Mouse (Mus musculus) myocyte (in vitro differentiated cells): Measurements from ENCODE around the gene Itih5. TPM values are rescaled to one million over a fixed set of nuclear protein-coding genes. Genes with fewer than 3 reads are reported as not detected.

Source experiments
- H3K27me3 ChIP-seq: one replicate; pipeline ENCODE4 v1.6.1; 2011; ENCODE audit not compliant: control insufficient read depth, insufficient read depth, insufficient read length
- H3K36me3 ChIP-seq: one replicate; pipeline ENCODE4 v1.6.1; 2011; ENCODE audit not compliant: control insufficient read depth, insufficient read depth
- H3K4me2 ChIP-seq: one replicate; pipeline ENCODE4 v1.6.1; 2011; ENCODE audit warnings: low read depth, control low read depth
- H3K4me3 ChIP-seq: one replicate; pipeline ENCODE4 v1.5.1; 2011; ENCODE audit warnings: mild to moderate bottlenecking, control low read depth, moderate library complexity
- H3K79me2 ChIP-seq: one replicate; pipeline ENCODE4 v1.6.1; 2011; ENCODE audit not compliant: control insufficient read depth, insufficient read depth
- H3ac ChIP-seq: one replicate; pipeline ENCODE4 v1.6.1; 2011; ENCODE audit not compliant: control insufficient read depth, insufficient read length
- CEBPB ChIP-seq: IDR thresholded peaks from 2 replicates; pipeline ENCODE4 v1.6.1; 2011; ENCODE audit warnings: mild to moderate bottlenecking, moderate library complexity; ENCODE audit not compliant: poor library complexity, insufficient read depth, severe bottlenecking
- E2F4 ChIP-seq: IDR thresholded peaks from one replicate; pipeline ENCODE4 v1.6.1; 2011; ENCODE audit warnings: mild to moderate bottlenecking, control low read depth, moderate library complexity; ENCODE audit not compliant: insufficient read depth
- MAX ChIP-seq: IDR thresholded peaks from one replicate; pipeline ENCODE4 v1.6.1; 2011; ENCODE audit warnings: low read depth, mild to moderate bottlenecking, control low read depth
- MYOD1 ChIP-seq, 3 experiments: IDR thresholded peaks; one replicate each; pipeline ENCODE4 v1.6.1; 2011; ENCODE audit warnings: control low read depth in 2 of 3, low read depth in 2 of 3, mild to moderate bottlenecking in 2 of 3, moderate library complexity in 1 of 3; ENCODE audit not compliant: insufficient read length in 2 of 3, control insufficient read depth in 1 of 3
- MYOG ChIP-seq, 3 experiments: IDR thresholded peaks; one replicate each; pipeline ENCODE4 v1.6.1; 2011; ENCODE audit warnings: control low read depth in 2 of 3, low read depth in 2 of 3, mild to moderate bottlenecking in 2 of 3; ENCODE audit not compliant: insufficient read length in 2 of 3, control insufficient read depth in 1 of 3, insufficient read depth in 1 of 3
- POLR2A ChIP-seq: IDR thresholded peaks from one replicate; pipeline ENCODE4 v1.6.1; 2011; ENCODE audit warnings: low read depth, mild to moderate bottlenecking, control low read depth, moderate library complexity; ENCODE audit not compliant: insufficient read length
- POLR2AphosphoS2 ChIP-seq: IDR thresholded peaks from one replicate; pipeline ENCODE4 v1.6.1; 2011; ENCODE audit warnings: low read depth, control low read depth; ENCODE audit not compliant: insufficient read length
- REST ChIP-seq: IDR thresholded peaks from one replicate; pipeline ENCODE4 v1.6.1; 2011; ENCODE audit warnings: mild to moderate bottlenecking, control low read depth, moderate library complexity; ENCODE audit not compliant: insufficient read depth, insufficient read length
- SRF ChIP-seq: IDR thresholded peaks from one replicate; pipeline ENCODE4 v1.6.1; 2011; ENCODE audit warnings: low read depth; ENCODE audit not compliant: control insufficient read depth, insufficient read length
- TCF12 ChIP-seq: IDR thresholded peaks from one replicate; pipeline ENCODE4 v1.6.1; 2011; ENCODE audit warnings: mild to moderate bottlenecking, control low read depth; ENCODE audit not compliant: poor library complexity, insufficient read depth, severe bottlenecking
- TCF3 ChIP-seq: IDR thresholded peaks from one replicate; pipeline ENCODE4 v1.6.1; 2011; ENCODE audit warnings: low read depth, control low read depth; ENCODE audit not compliant: insufficient read length
- USF1 ChIP-seq: IDR thresholded peaks from one replicate; pipeline ENCODE4 v1.6.1; 2011; ENCODE audit warnings: low read depth, mild to moderate bottlenecking, control low read depth, moderate library complexity
- polyA plus RNA-seq: library from polyadenylated mRNA; unstranded; fragments of >200 nt; fragmentation: generic; extraction: Trizol; gene quantifications from one replicate; pipeline ENCODE4 v1.2.1, GENCODE M21; 2012; ENCODE audit warnings: missing spikeins

Gene Itih5
- polyA plus RNA-seq, 1 experiment, result not detected

DNA sequence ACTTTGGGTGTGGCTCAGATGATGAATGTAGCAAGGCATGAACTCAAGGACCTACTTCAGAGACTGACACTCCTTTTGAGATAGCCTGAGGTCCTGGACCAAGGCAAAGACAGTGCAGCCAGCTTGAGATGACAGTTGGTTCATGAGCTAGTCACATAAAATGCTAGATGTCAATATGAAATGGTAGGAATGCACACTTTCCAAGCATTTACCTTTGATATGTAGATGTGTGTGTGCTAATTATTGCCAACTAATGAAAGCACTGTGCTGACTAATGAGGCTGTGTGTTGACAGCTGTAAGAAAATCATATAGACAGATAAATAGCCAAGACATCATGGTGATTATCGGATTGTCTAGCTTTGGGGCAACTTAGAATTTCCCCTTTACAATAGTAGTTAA, 21.2 kb upstream of the Itih5 start:
- TF ChIP-seq POLR2A (no peak), USF1 (no peak), POLR2AphosphoS2 (no peak), TCF12 (no peak), SRF (no peak), MAX (no peak), REST (no peak), MYOG (IDR thresholded peaks at IDR 0.05; ENCODE audit: control insufficient read depth in 1 of 3, insufficient read depth in 1 of 3, insufficient read length in 2 of 3, low read depth in 2 of 3) (no peak), MYOD1 (IDR thresholded peaks at IDR 0.05; ENCODE audit: control insufficient read depth in 1 of 3, insufficient read length in 2 of 3, low read depth in 2 of 3) (no peak), TCF3 (no peak)
- H3K79me2 ChIP-seq, result no peaks in the 10 kb centered on the region
- no peaks in the 10 kb centered on the region for H3K27me3 ChIP-seq
- no peaks in the 10 kb centered on the region for H3K36me3 ChIP-seq
- no peak overlapping the region for H3ac ChIP-seq
- no peak overlapping the region for H3K4me3 ChIP-seq
- H3K4me2 ChIP-seq, result no peak overlapping the region

- TF ChIP-seq POLR2AphosphoS2 (no peak), TCF3 (no peak), MYOD1 (IDR thresholded peaks at IDR 0.05; ENCODE audit: control insufficient read depth in 1 of 3, insufficient read length in 2 of 3, low read depth in 2 of 3) (no peak), REST (no peak), E2F4 (no peak), POLR2A (no peak), MYOG (IDR thresholded peaks at IDR 0.05; ENCODE audit: control insufficient read depth in 1 of 3, insufficient read depth in 1 of 3, insufficient read length in 2 of 3, low read depth in 2 of 3) (no peak), CEBPB (no peak), USF1 (no peak), TCF12 (no peak), MAX (no peak), SRF (no peak)
Measured at GRCm38 (mm10) chr2:10133941-10134340, 19.4 kb upstream of the Itih5 start.

DNA sequence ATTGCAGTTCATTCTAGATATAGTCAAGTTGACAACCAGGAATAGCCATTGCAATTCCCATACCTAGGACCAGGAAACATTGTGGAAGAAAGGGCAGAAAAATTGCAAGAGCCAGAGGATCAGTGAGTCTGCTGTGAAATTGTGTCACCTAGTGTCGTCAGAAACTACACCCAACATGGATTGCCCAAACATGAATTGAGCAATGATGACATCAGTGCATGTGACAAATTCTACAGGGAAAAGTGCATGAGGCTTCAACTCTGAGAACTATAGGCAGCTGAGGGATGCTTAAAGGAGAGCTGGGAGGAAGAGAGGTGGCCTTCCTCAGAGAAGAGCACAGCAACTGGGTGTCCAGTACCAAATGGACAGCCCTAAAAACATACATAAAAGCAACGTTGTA, 16.1 kb upstream of the Itih5 start:
- H3K4me3 ChIP-seq, result no peak overlapping the region
- H3K36me3 ChIP-seq, result no peaks in the 10 kb centered on the region
- no peak overlapping the region for H3K4me2 ChIP-seq
- H3ac ChIP-seq, result no peak overlapping the region
- peaks cover 3% of the 10 kb centered on the region for H3K27me3 ChIP-seq
- no peaks in the 10 kb centered on the region for H3K79me2 ChIP-seq
- TF ChIP-seq E2F4 (no peak), POLR2A (no peak), TCF3 (no peak), MYOG (IDR thresholded peaks at IDR 0.05; ENCODE audit: control insufficient read depth in 1 of 3, insufficient read depth in 1 of 3, insufficient read length in 2 of 3, low read depth in 2 of 3) (no peak), TCF12 (no peak), MYOD1 (IDR thresholded peaks at IDR 0.05; ENCODE audit: control insufficient read depth in 1 of 3, insufficient read length in 2 of 3, low read depth in 2 of 3) (no peak), REST (no peak), POLR2AphosphoS2 (no peak), USF1 (no peak), CEBPB (no peak), SRF (no peak), MAX (no peak)

More at GRCm38 (mm10) chr2:10133941-10134340, 19.4 kb upstream of the Itih5 start:
- H3ac ChIP-seq, result no peak overlapping the region
- H3K36me3 ChIP-seq, result no peaks in the 10 kb centered on the region
- no peak overlapping the region for H3K4me3 ChIP-seq
- H3K4me2 ChIP-seq, result no peak overlapping the region
- no peaks in the 10 kb centered on the region for H3K27me3 ChIP-seq
- no peaks in the 10 kb centered on the region for H3K79me2 ChIP-seq

DNA sequence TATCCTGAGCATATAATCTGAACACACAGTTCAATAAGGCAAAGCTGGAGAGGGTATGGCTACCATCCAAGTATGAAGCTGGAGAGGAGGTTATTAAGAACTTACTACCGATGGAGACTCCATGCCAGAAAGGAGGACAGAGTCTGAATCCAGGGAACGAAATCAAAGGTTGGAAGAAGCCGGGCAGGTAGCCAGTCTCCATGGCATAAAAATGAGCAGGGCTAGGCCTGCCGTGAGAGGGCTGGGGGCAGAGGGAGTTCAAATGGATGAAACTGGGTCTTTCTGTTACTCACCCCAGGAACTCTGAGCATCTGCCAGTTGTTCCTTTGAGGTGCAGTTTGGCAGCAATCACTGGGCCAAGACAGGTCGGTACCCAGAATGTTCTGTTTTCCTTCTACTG, 12.9 kb upstream of the Itih5 start:
- Histone ChIP-seq H3K4me3 (no peak overlapping the region), H3K4me2 (no peak overlapping the region), H3K27me3 (peaks cover 5% of the 10 kb centered on the region), H3K79me2 (no peaks in the 10 kb centered on the region), H3ac (no peak overlapping the region), H3K36me3 (no peaks in the 10 kb centered on the region)
- TF ChIP-seq MYOG (IDR thresholded peaks at IDR 0.05; ENCODE audit: control insufficient read depth in 1 of 3, insufficient read depth in 1 of 3, insufficient read length in 2 of 3, low read depth in 2 of 3) (no peak), TCF3 (no peak), POLR2A (no peak), REST (no peak), MAX (no peak), TCF12 (no peak), POLR2AphosphoS2 (no peak), CEBPB (no peak), SRF (no peak), E2F4 (no peak), MYOD1 (IDR thresholded peaks at IDR 0.05; ENCODE audit: control insufficient read depth in 1 of 3, insufficient read length in 2 of 3, low read depth in 2 of 3) (no peak), USF1 (no peak)
